Mouse (Mus musculus): Measurements from ENCODE around the gene Ank2. TPM values are rescaled to one million over a fixed set of nuclear protein-coding genes. Genes with fewer than 3 reads are reported as not detected.

Ank2 gene
- polyA plus RNA-seq, 1 experiment, result 0.75 TPM

GRCm38 (mm10) chr3:127260007-127260785 lies 239.0 kb downstream of the Ank2 start:
- TF ChIP-seq CTCF (IDR thresholded peaks at IDR 0.05; ENCODE audit: low read depth, low read length) (no peak), POLR2A (IDR thresholded peaks at IDR 0.05; ENCODE audit: borderline replicate concordance, low read depth, low read length) (no peak)
- Histone ChIP-seq H3K4me3 (ENCODE audit: insufficient read depth, low read length) (no peak overlapping the region), H3K4me1 (ENCODE audit: control insufficient read depth, insufficient read depth, low read length) (no peaks in the 10 kb centered on the region), H3K27ac (ENCODE audit: insufficient read depth, low read depth, low read length) (no peak overlapping the region)

- TF ChIP-seq POLR2A (IDR thresholded peaks at IDR 0.05; ENCODE audit: borderline replicate concordance, low read depth, low read length), result no peak
- no peak for TF ChIP-seq CTCF (IDR thresholded peaks at IDR 0.05; ENCODE audit: low read depth, low read length)
- Histone ChIP-seq H3K4me3 (ENCODE audit: insufficient read depth, low read length) (no peak overlapping the region), H3K27ac (ENCODE audit: insufficient read depth, low read depth, low read length) (no peak overlapping the region), H3K4me1 (ENCODE audit: control insufficient read depth, insufficient read depth, low read length) (no peaks in the 10 kb centered on the region)
Observed at GRCm38 (mm10) chr3:127258466-127259075, 240.6 kb downstream of the Ank2 start.

GRCm38 (mm10) chr3:127257969-127258368 lies 241.2 kb downstream of the Ank2 start:
- TF ChIP-seq CTCF (IDR thresholded peaks at IDR 0.05; ENCODE audit: low read depth, low read length) (no peak), POLR2A (IDR thresholded peaks at IDR 0.05; ENCODE audit: borderline replicate concordance, low read depth, low read length) (no peak)
- Histone ChIP-seq H3K4me3 (ENCODE audit: insufficient read depth, low read length) (peak overlapping the region; percentile 43), H3K4me1 (ENCODE audit: control insufficient read depth, insufficient read depth, low read length) (no peaks in the 10 kb centered on the region), H3K27ac (ENCODE audit: insufficient read depth, low read depth, low read length) (no peak overlapping the region)

- Histone ChIP-seq H3K27ac (ENCODE audit: insufficient read depth, low read depth, low read length) (no peak overlapping the region), H3K4me3 (ENCODE audit: insufficient read depth, low read length) (peak overlapping the region; percentile 43), H3K4me1 (ENCODE audit: control insufficient read depth, insufficient read depth, low read length) (no peaks in the 10 kb centered on the region)
- TF ChIP-seq POLR2A (IDR thresholded peaks at IDR 0.05; ENCODE audit: borderline replicate concordance, low read depth, low read length) (no peak), CTCF (IDR thresholded peaks at IDR 0.05; ENCODE audit: low read depth, low read length) (no peak)
Observed at GRCm38 (mm10) chr3:127257279-127257925, 241.7 kb downstream of the Ank2 start.

- no peak overlapping the region for H3K4me3 ChIP-seq (ENCODE audit: insufficient read depth, low read length)
- TF ChIP-seq POLR2A (IDR thresholded peaks at IDR 0.05; ENCODE audit: borderline replicate concordance, low read depth, low read length) (no peak), CTCF (IDR thresholded peaks at IDR 0.05; ENCODE audit: low read depth, low read length) (no peak)
- no peaks in the 10 kb centered on the region for H3K4me1 ChIP-seq (ENCODE audit: control insufficient read depth, insufficient read depth, low read length)
- H3K27ac ChIP-seq (ENCODE audit: insufficient read depth, low read depth, low read length), result no peak overlapping the region
Observed at GRCm38 (mm10) chr3:127256681-127257080, 242.5 kb downstream of the Ank2 start.

- no peak for TF ChIP-seq CTCF (IDR thresholded peaks at IDR 0.05; ENCODE audit: low read depth, low read length)
- no peak for TF ChIP-seq POLR2A (IDR thresholded peaks at IDR 0.05; ENCODE audit: borderline replicate concordance, low read depth, low read length)
- Histone ChIP-seq H3K4me1 (ENCODE audit: control insufficient read depth, insufficient read depth, low read length) (no peaks in the 10 kb centered on the region), H3K27ac (ENCODE audit: insufficient read depth, low read depth, low read length) (no peak overlapping the region), H3K4me3 (ENCODE audit: insufficient read depth, low read length) (no peak overlapping the region)
Observed at GRCm38 (mm10) chr3:127250930-127251329, 248.2 kb downstream of the Ank2 start.

GRCm38 (mm10) chr3:127248611-127249010 lies 250.5 kb downstream of the Ank2 start:
- H3K4me1 ChIP-seq (ENCODE audit: control insufficient read depth, insufficient read depth, low read length), result no peaks in the 10 kb centered on the region
- TF ChIP-seq CTCF (IDR thresholded peaks at IDR 0.05; ENCODE audit: low read depth, low read length), result no peak
- no peak for TF ChIP-seq POLR2A (IDR thresholded peaks at IDR 0.05; ENCODE audit: borderline replicate concordance, low read depth, low read length)
- no peak overlapping the region for H3K4me3 ChIP-seq (ENCODE audit: insufficient read depth, low read length)
- H3K27ac ChIP-seq (ENCODE audit: insufficient read depth, low read depth, low read length), result no peak overlapping the region

- H3K27ac ChIP-seq (ENCODE audit: insufficient read depth, low read depth, low read length), result no peak overlapping the region
- no peak for TF ChIP-seq POLR2A (IDR thresholded peaks at IDR 0.05; ENCODE audit: borderline replicate concordance, low read depth, low read length)
- no peak for TF ChIP-seq CTCF (IDR thresholded peaks at IDR 0.05; ENCODE audit: low read depth, low read length)
- no peaks in the 10 kb centered on the region for H3K4me1 ChIP-seq (ENCODE audit: control insufficient read depth, insufficient read depth, low read length)
- no peak overlapping the region for H3K4me3 ChIP-seq (ENCODE audit: insufficient read depth, low read length)
Observed at GRCm38 (mm10) chr3:127246989-127247708, 252.0 kb downstream of the Ank2 start.

- no peak overlapping the region for H3K27ac ChIP-seq (ENCODE audit: insufficient read depth, low read depth, low read length)
- no peak overlapping the region for H3K4me3 ChIP-seq (ENCODE audit: insufficient read depth, low read length)
- no peak for TF ChIP-seq CTCF (IDR thresholded peaks at IDR 0.05; ENCODE audit: low read depth, low read length)
- TF ChIP-seq POLR2A (IDR thresholded peaks at IDR 0.05; ENCODE audit: borderline replicate concordance, low read depth, low read length), result no peak
- H3K4me1 ChIP-seq (ENCODE audit: control insufficient read depth, insufficient read depth, low read length), result no peaks in the 10 kb centered on the region
Observed at GRCm38 (mm10) chr3:127243928-127244642, 255.1 kb downstream of the Ank2 start.
